Mouse (Mus musculus) splenic B cell, adult 2 months (primary cell): ENCODE data around the gene Hdgfl1.

Experiments
- DNase-seq: peaks from one replicate; pipeline ENCODE4 v3.0.0-alpha.2; 2011; ENCODE audit warnings: low read depth, low spot score
- H3K27me3 ChIP-seq: 2 replicates; pipeline ENCODE4 v1.6.1; 2012; ENCODE audit warnings: mild to moderate bottlenecking, low read length, moderate library complexity, mixed read lengths; ENCODE audit not compliant: control insufficient read depth, poor library complexity, insufficient read depth, severe bottlenecking
- H3K36me3 ChIP-seq: 2 replicates; pipeline ENCODE4 v1.6.1; 2012; ENCODE audit warnings: mild to moderate bottlenecking, low read length, moderate library complexity, mixed read lengths; ENCODE audit not compliant: control insufficient read depth, poor library complexity, insufficient read depth, severe bottlenecking

The Hdgfl1 gene

GRCm38 (mm10) chr13:26769955-26770354 lies at the start of gene Hdgfl1:
Hdgfl1 (minus strand) TSS chr13:26770165.
- Histone ChIP-seq H3K27me3 (no peaks in the 10 kb centered on the region), H3K36me3 (no peaks in the 10 kb centered on the region)

GRCm38 (mm10) chr13:26795460-26795859 lies 25.5 kb upstream of the Hdgfl1 start:
- H3K27me3 ChIP-seq = no peaks in the 10 kb centered on the region
- no peak for DNase-seq
- no peaks in the 10 kb centered on the region for H3K36me3 ChIP-seq

More at GRCm38 (mm10) chr13:26769955-26770354, at the start of gene Hdgfl1:
- DNase-seq = no peak

- DNase-seq = no peak
- Histone ChIP-seq H3K27me3 (no peaks in the 10 kb centered on the region), H3K36me3 (no peaks in the 10 kb centered on the region)
Measured at GRCm38 (mm10) chr13:26769424-26769823, 541 bp downstream of the Hdgfl1 start.

- Histone ChIP-seq H3K27me3 (no peaks in the 10 kb centered on the region), H3K36me3 (no peaks in the 10 kb centered on the region)
- DNase-seq = no peak
Measured at GRCm38 (mm10) chr13:26761966-26762803, 7.8 kb downstream of the Hdgfl1 start.

- DNase-seq = no peak
- H3K27me3 ChIP-seq = no peaks in the 10 kb centered on the region
- H3K36me3 ChIP-seq = no peaks in the 10 kb centered on the region
Measured at GRCm38 (mm10) chr13:26752863-26753262, 17.1 kb downstream of the Hdgfl1 start.

GRCm38 (mm10) chr13:26752414-26752813 lies 17.6 kb downstream of the Hdgfl1 start:
- H3K36me3 ChIP-seq = no peaks in the 10 kb centered on the region
- no peak for DNase-seq

GRCm38 (mm10) chr13:26745760-26746457 lies 24.1 kb downstream of the Hdgfl1 start:
- DNase-seq = no peak
- Histone ChIP-seq H3K36me3 (no peaks in the 10 kb centered on the region), H3K27me3 (no peaks in the 10 kb centered on the region)

More at GRCm38 (mm10) chr13:26752414-26752813, 17.6 kb downstream of the Hdgfl1 start:
- H3K27me3 ChIP-seq = no peaks in the 10 kb centered on the region

GRCm38 (mm10) chr13:26745059-26745759 lies 24.8 kb downstream of the Hdgfl1 start:
- Histone ChIP-seq H3K27me3 (no peaks in the 10 kb centered on the region), H3K36me3 (no peaks in the 10 kb centered on the region)
- DNase-seq = no peak

GRCm38 (mm10) chr13:26744068-26744467 lies 25.9 kb downstream of the Hdgfl1 start:
- Histone ChIP-seq H3K27me3 (no peaks in the 10 kb centered on the region), H3K36me3 (no peaks in the 10 kb centered on the region)
- no peak for DNase-seq

GRCm38 (mm10) chr13:26734981-26735380 lies 35.0 kb downstream of the Hdgfl1 start:
- no peak for DNase-seq
- Histone ChIP-seq H3K36me3 (no peaks in the 10 kb centered on the region), H3K27me3 (no peaks in the 10 kb centered on the region)

GRCm38 (mm10) chr13:26724250-26724649 lies 45.7 kb downstream of the Hdgfl1 start:
- H3K27me3 ChIP-seq = no peaks in the 10 kb centered on the region

GRCm38 (mm10) chr13:26721333-26721732 lies 48.6 kb downstream of the Hdgfl1 start:
- DNase-seq = no peak
- no peaks in the 10 kb centered on the region for H3K27me3 ChIP-seq
- no peaks in the 10 kb centered on the region for H3K36me3 ChIP-seq

More at GRCm38 (mm10) chr13:26724250-26724649, 45.7 kb downstream of the Hdgfl1 start:
- no peaks in the 10 kb centered on the region for H3K36me3 ChIP-seq
- DNase-seq = no peak

GRCm38 (mm10) chr13:26720917-26721316 lies 49.0 kb downstream of the Hdgfl1 start:
- H3K27me3 ChIP-seq = no peaks in the 10 kb centered on the region
- H3K36me3 ChIP-seq = no peaks in the 10 kb centered on the region
- no peak for DNase-seq

GRCm38 (mm10) chr13:26719146-26719715 lies 50.7 kb downstream of the Hdgfl1 start:
- DNase-seq = no peak
- no peaks in the 10 kb centered on the region for H3K36me3 ChIP-seq
- no peaks in the 10 kb centered on the region for H3K27me3 ChIP-seq
